Mouse (Mus musculus): ENCODE measurements at regions not wholly inside any gene's neighbourhood (a gene's known extent, or its start where the extent isn't known, plus 50 kb on each side); places are given as distances from the start of the nearest gene placed in this dataset.

DNA sequence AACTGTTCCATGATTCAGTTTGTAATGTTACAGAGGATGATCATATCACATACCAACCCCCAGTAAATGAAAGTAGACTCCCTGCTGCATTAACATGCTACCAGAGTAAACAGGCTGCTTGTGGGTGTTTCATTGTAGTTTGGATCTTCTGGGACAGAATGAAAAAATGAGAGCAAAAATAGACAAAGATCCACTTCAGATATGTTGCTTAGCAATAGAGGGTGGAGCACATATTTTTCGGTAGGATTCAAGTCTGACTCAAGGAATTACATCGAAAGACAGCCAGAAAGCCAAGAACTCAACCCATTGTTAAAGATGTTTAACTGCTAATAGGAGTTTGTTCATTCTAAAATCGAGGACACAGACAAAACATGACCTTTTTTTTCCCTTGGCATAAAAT lies 536.2 kb upstream of the Arpp21 start:
- H3K36me3 ChIP-seq (ENCODE audit: inconsistent target), result no peaks in the 10 kb centered on the region
- 87% methylated on average over 3 of the region's 3 CpGs for WGBS (ENCODE audit: missing documents)
- no peaks in the 10 kb centered on the region for H3K79me2 ChIP-seq (ENCODE audit: inconsistent target)
- no peak overlapping the region for H3K4me3 ChIP-seq (ENCODE audit: inconsistent target)
- no peak overlapping the region for H3K27ac ChIP-seq

DNA sequence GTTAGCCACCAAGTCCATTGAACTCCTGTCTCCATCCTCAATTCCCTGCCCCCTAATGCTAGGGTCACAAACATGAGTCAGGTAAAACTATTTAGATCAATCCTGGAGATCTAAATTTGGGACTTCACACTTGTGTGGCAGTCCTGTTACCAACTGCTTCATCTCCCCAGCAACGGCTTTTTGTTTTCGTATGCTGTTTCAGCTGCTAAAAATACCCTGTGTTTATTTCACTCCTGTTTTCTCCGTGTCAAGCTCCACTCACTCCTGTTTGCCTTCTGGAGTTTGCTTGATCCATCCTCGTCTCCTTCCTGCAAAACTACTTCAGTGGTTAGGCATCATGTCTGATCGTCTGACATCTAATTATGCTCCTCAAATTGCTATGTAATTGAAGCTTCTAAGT lies 508.9 kb upstream of the Arpp21 start:
- H3K79me2 ChIP-seq (ENCODE audit: inconsistent target), result no peaks in the 10 kb centered on the region
- H3K27ac ChIP-seq, result no peak overlapping the region
- no peaks in the 10 kb centered on the region for H3K36me3 ChIP-seq (ENCODE audit: inconsistent target)
- H3K4me3 ChIP-seq (ENCODE audit: inconsistent target), result no peak overlapping the region
- WGBS (ENCODE audit: missing documents), result 80% methylated on average over 5 of the region's 5 CpGs

DNA sequence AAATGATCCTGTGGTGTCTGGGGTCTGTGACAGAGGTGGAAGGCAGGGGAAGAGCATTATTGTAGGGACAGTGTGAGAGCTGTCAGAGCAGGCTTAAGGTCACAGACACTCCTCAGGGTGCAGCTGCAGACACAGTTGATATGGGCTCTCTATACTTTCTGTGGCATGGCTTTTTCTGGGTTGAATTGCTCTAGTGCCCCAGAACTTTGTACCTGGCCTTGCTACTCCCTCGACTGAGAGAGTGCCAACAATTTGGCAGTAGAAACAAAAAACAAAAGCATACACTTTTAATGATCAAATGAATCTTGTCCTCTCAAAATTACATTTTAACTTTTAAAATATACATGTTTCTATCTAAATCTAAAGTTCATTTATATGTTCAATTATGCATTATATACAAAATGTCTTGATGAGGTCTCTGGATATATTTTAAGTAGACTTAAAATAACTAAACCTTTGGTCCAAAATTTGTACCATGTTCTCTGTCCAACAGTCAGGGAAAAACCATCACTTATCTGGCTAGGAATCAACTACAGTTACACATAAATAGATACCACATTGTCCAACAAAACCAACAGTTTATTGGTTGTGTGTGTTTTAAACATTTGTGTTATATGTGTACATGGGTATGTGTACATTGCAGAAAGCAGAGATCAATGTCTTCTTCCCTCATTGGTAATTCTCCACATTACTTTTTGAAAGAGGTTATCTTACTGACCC lies 508.3 kb upstream of the Arpp21 start:
- H3K79me2 ChIP-seq (ENCODE audit: inconsistent target), result no peaks in the 10 kb centered on the region
- 63% methylated on average over 1 of the region's 1 CpGs for WGBS (ENCODE audit: missing documents)
- H3K4me3 ChIP-seq (ENCODE audit: inconsistent target), result no peak overlapping the region
- no peak overlapping the region for H3K27ac ChIP-seq
- H3K36me3 ChIP-seq (ENCODE audit: inconsistent target), result no peaks in the 10 kb centered on the region

DNA sequence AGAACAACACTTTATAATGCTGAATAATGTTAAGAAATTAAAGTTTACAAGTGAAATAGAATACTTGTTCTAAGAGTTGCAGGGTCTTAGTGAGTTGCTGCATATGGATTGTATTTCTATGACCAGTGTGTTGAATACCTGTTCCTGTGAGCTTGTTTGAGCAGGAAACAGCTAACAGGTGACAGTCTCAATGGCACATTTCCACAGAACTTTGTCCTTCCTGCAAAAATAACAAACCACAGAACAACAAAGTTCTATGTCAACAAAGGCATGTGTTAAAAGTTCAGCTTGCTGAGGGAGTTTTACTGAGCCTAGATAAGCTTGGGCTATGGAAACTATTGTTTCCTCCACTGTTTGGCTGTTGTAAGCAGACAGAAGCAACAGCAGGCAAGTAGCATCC lies 500.0 kb upstream of the Arpp21 start:
- Histone ChIP-seq H3K4me3 (ENCODE audit: inconsistent target) (no peak overlapping the region), H3K27ac (no peak overlapping the region), H3K79me2 (ENCODE audit: inconsistent target) (no peaks in the 10 kb centered on the region), H3K36me3 (ENCODE audit: inconsistent target) (no peaks in the 10 kb centered on the region)

DNA sequence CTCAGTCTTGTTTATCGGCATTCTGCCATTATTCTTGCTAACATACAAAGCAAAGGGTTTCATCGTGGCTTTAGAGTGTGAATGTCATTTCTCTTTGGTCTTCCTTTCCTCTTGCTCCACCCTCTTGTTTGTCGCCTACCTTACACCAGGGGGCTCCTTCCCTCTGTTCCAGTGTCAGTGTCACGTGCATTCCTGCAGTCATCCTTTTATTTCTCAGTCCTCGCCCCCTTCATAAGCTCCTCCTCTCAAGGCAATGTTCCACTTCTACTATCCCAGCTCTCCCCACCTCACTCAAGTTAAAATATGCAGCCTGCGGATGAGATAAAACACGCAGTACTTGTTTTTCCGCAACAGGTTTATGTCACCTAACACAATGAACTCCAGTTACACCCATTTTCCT lies 489.8 kb upstream of the Arpp21 start:
- Histone ChIP-seq H3K36me3 (ENCODE audit: inconsistent target) (no peaks in the 10 kb centered on the region), H3K27ac (no peak overlapping the region), H3K4me3 (ENCODE audit: inconsistent target) (no peak overlapping the region), H3K79me2 (ENCODE audit: inconsistent target) (no peaks in the 10 kb centered on the region)
- 51% methylated on average over 8 of the region's 8 CpGs for WGBS (ENCODE audit: missing documents)

DNA sequence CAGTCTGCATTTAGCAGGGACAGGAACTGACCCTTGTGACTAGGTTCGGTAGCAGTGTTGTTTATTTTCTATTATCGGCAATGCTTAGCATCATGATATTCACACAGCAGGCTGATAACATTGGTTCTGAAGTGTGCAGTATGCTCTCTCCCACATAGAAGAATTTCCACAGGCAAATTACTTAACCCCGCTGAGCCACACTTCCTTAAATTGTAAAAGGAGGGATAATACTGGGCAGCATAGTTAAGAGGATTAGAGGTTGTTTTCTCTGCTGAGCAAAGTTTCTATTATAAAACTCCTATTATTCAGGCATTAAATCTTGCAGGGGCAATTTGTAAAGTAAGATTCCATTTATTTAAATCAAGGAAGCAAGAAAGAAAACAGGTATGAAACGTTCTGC lies 489.4 kb upstream of the Arpp21 start:
- WGBS (ENCODE audit: missing documents), result 42% methylated on average over 3 of the region's 4 CpGs
- H3K4me3 ChIP-seq (ENCODE audit: inconsistent target), result no peak overlapping the region
- H3K79me2 ChIP-seq (ENCODE audit: inconsistent target), result no peaks in the 10 kb centered on the region
- H3K36me3 ChIP-seq (ENCODE audit: inconsistent target), result no peaks in the 10 kb centered on the region
- H3K27ac ChIP-seq, result no peak overlapping the region

DNA sequence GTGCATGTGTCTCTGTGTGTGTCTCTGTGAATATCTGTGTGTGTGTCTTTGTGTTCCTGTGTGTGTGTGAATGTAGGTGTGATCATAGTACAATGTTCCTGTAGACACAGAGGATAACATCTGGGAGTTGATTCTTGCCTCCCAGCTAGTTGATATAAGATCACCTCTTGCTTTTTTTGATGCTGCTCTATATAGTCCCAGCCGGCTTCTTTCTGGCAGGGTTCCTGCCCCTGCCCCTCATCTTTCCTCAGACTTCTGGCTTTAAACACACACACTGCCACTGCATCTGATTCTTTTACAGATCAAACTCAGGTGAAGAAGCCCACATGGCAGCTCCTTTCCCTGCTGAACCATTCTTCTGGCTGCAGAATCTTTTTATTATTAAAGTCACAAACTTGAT lies 487.6 kb upstream of the Arpp21 start:
- Histone ChIP-seq H3K4me3 (ENCODE audit: inconsistent target) (no peak overlapping the region), H3K79me2 (ENCODE audit: inconsistent target) (no peaks in the 10 kb centered on the region), H3K27ac (no peak overlapping the region), H3K36me3 (ENCODE audit: inconsistent target) (no peaks in the 10 kb centered on the region)
- 71% methylated on average over 1 of the region's 1 CpGs for WGBS (ENCODE audit: missing documents)

DNA sequence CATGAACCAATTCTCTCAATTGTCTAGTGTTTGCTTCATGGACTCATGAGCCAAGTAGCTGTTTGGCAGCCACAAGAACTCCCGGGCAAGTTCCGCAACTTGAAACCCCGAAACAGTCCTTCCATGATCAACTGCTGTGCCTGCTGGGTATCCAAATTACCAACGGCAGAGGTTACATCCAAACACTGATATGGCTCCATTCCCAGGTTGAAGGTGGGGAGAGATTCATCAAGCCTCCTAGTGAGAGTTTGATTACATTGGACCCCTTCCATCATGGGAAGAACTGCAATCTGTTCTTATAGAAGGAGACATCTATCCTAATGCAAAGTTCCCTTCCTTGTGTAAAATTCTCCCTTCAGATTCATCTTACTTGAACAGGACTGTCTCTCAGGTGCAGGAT lies 486.8 kb upstream of the Arpp21 start:
- Histone ChIP-seq H3K27ac (no peak overlapping the region), H3K36me3 (ENCODE audit: inconsistent target) (no peaks in the 10 kb centered on the region), H3K79me2 (ENCODE audit: inconsistent target) (no peaks in the 10 kb centered on the region), H3K4me3 (ENCODE audit: inconsistent target) (no peak overlapping the region)
- 94% methylated on average over 4 of the region's 4 CpGs for WGBS (ENCODE audit: missing documents)

DNA sequence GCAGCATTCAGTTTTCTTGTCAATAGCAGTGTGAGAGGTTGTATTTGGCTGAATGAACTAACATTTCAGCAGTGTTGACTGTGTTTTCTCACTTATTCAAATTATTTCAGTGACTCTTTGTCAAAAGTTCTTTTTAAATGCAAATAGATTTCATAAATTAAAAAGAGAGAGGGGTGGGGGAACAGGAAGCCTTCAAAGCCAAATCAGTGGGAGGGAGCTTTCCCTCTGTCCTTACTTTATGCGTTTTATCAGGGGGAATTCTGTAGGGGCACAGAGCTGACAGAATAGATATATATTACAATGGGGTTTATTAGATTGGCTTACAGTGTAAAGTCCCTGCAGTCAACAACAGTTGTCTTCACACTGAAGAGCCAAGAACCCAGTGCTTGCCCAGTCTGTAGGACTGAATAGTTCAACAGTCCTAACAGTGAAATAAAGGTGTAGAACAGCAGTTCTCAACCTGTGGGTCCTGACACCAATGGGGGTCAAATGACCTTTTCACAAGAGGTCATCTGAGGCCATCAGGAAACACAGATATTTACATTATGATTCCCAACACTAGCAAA lies 479.5 kb upstream of the Arpp21 start:
- H3K36me3 ChIP-seq (ENCODE audit: inconsistent target), result no peaks in the 10 kb centered on the region
- no peaks in the 10 kb centered on the region for H3K79me2 ChIP-seq (ENCODE audit: inconsistent target)
- 100% methylated on average over 1 of the region's 1 CpGs for WGBS (ENCODE audit: missing documents)
- H3K27ac ChIP-seq, result no peak overlapping the region
- H3K4me3 ChIP-seq (ENCODE audit: inconsistent target), result no peak overlapping the region

DNA sequence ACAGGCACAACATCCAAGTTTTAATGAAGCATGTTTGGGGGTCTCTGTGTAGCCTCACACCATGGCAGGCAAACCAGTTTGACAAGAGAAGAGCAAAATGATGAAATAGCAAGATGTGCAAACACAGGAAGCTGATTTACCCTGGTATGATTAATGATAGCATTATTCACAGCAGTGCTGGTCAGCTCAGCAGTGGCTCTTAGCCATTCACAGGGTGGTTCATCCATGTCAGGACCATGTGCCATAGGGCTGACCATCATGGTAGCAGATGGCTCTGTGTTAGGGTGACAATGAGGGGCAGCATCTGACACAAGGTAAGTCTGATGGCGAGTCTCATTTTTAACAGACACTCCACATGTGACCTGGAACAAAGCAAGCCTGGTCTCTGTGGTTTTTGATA lies 443.1 kb upstream of the Arpp21 start:
- Histone ChIP-seq H3K79me2 (ENCODE audit: inconsistent target) (no peaks in the 10 kb centered on the region), H3K4me3 (ENCODE audit: inconsistent target) (no peak overlapping the region), H3K36me3 (ENCODE audit: inconsistent target) (no peaks in the 10 kb centered on the region), H3K27ac (no peak overlapping the region)
- WGBS (ENCODE audit: missing documents), result 79% methylated on average over 1 of the region's 1 CpGs

DNA sequence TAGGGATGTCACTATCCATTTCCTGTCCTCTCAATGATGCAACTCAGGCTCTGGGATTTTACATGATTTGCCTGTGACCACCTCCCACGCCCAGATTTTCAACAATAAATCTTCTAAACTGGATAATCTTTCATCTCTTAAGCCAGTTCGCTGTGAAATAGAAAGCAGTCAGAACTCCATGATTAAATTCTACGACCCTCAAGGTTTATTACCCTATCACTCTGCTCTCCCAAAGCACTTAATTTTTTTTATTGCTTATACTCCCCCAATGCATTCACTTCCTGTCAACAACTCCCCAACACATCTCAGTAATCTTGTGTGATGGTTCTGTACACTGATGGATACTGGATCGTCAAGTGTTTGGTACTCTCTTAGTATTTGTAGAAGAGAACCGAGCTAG lies 439.5 kb upstream of the Arpp21 start:
- Histone ChIP-seq H3K79me2 (ENCODE audit: inconsistent target) (no peaks in the 10 kb centered on the region), H3K4me3 (ENCODE audit: inconsistent target) (no peak overlapping the region), H3K27ac (no peak overlapping the region), H3K36me3 (ENCODE audit: inconsistent target) (no peaks in the 10 kb centered on the region)
- WGBS (ENCODE audit: missing documents), result 76% methylated on average over 5 of the region's 5 CpGs

All from macrophage (primary cell).